Mouse (Mus musculus): ENCODE measurements around the gene Gm20388.

GRCm38 (mm10) chr8:121930047-121930446 lies 2019.4 kb downstream of the Gm20388 start:
- no peak for TF ChIP-seq CHD2 (IDR thresholded peaks at IDR 0.05; ENCODE audit: low read depth, low read length)
- TF ChIP-seq ZC3H11A (IDR thresholded peaks at IDR 0.05; ENCODE audit: borderline replicate concordance, low read depth, low read length) = no peak
